Mouse (Mus musculus) embryonic facial prominence, embryonic 12.5 days (tissue): ENCODE data around the gene Ccdc102a. TPM values are rescaled to one million over a fixed set of nuclear protein-coding genes. Genes with fewer than 3 reads are reported as not detected.

Experiments used
- ATAC-seq: fragments of 200-750 bp; cut with Nextera tagmentation; 2 replicates; pipeline ENCODE4 v1.8.0; 2017; ENCODE audit not compliant: insufficient number of reproducible peaks, insufficient read depth, low FRiP score, low TSS enrichment
- H3K27ac ChIP-seq: fragments of 300-500 bp; sonication (generic); 2 replicates; pipeline ENCODE4 v1.5.1; 2016; ENCODE audit warnings: mild to moderate bottlenecking
- H3K27me3 ChIP-seq: fragments of 300-500 bp; sonication (generic); 2 replicates; pipeline ENCODE4 v1.6.1; 2016; ENCODE audit warnings: mild to moderate bottlenecking, moderate library complexity
- H3K36me3 ChIP-seq: fragments of 300-500 bp; sonication (generic); 2 replicates; pipeline ENCODE4 v1.6.1; 2016; ENCODE audit warnings: mild to moderate bottlenecking
- H3K4me1 ChIP-seq: fragments of 300-500 bp; sonication (generic); 2 replicates; pipeline ENCODE4 v1.6.1; 2016
- H3K4me2 ChIP-seq: fragments of 300-500 bp; sonication (generic); replicated peaks from 2 replicates; pipeline ENCODE4 v1.6.1; 2016; ENCODE audit warnings: mild to moderate bottlenecking, moderate library complexity
- H3K4me3 ChIP-seq: fragments of 300-500 bp; sonication (generic); 2 replicates; pipeline ENCODE4 v1.5.1; 2016; ENCODE audit warnings: mild to moderate bottlenecking
- H3K9ac ChIP-seq: fragments of 300-500 bp; sonication (generic); 2 replicates; pipeline ENCODE4 v1.6.1; 2016; ENCODE audit warnings: mild to moderate bottlenecking, moderate library complexity
- H3K9me3 ChIP-seq: fragments of 300-500 bp; sonication (generic); 2 replicates; pipeline ENCODE4 v1.6.1; 2016; ENCODE audit warnings: mild to moderate bottlenecking, moderate library complexity
- WGBS: fragments of 180-500 bp; shearing (Covaris S2); methylation state at CpG from one replicate; pipeline ENCODE4 v1.1.7; 2016; 5-methylcytosine and 5-hydroxymethylcytosine counted together
- polyA plus RNA-seq: library from polyadenylated mRNA; unstranded; fragments of >200 nt; fragmentation: Nextera tagmentation; extraction: Ambion mirVana; gene quantifications from 2 replicates; pipeline ENCODE4 v1.2.1, GENCODE M21; 2016

Ccdc102a gene
- polyA plus RNA-seq, 1 experiment from 2014 or later, result 51.9 TPM

DNA sequence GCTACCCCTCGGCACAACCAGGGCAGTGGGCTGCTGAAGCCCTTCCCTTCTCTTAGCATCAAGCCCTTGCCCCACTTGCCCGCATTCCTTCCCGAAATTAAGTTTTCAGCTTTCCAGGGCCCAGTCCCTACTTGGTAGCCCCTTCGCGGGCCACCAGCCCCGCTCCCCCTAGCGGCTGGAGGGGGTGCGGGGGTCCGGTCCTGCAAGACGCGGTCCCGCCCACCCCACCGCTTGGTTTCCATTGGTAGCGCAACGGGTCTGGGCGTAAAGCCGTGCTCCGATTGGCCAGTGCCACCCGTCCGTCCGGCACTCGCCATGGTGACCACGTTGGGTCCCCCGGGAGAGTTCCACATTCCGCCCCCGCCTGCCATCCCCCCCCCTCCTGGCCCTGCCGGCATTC, 546 bp downstream of the Ccdc102a start:
- Histone ChIP-seq H3K4me3 (peak overlapping the region; percentile 81), H3K9me3 (no peaks in the 10 kb centered on the region), H3K27me3 (peaks cover 14% of the 10 kb centered on the region), H3K4me1 (peaks cover 44% of the 10 kb centered on the region), H3K27ac (peak overlapping the region; percentile 86), H3K9ac (peak overlapping the region; percentile 83), H3K36me3 (peaks cover 10% of the 10 kb centered on the region; the same call in 1 of the 2 replicates), H3K4me2 (peak overlapping the region; percentile 78)
- WGBS, result under 1% methylated on average over 27 of the region's 27 CpGs
- ATAC-seq, result peak; percentile 89

DNA sequence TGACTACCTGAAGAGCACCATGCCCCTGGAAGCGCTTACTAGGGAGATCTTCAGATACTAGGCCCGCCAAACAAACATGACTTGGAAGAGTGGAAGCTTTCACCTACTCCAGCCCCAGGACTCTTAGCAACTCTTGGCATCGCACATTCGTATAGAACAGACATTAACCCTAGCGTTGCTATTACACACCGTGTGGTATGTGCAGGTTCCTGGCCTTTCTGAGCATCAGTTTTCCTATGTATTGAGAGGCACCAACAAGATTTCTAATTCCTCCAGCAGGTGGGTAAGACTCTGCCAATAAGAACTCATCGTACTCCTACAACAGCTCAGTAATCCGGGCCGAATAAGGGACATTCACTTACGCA, 956 bp downstream of the Ccdc102a start:
- H3K27me3 ChIP-seq, result peaks cover 16% of the 10 kb centered on the region
- H3K4me2 ChIP-seq, result peak overlapping the region; percentile 78
- 9% methylated on average over 10 of the region's 10 CpGs for WGBS
- no peaks in the 10 kb centered on the region for H3K9me3 ChIP-seq
- peak overlapping the region; percentile 83 for H3K9ac ChIP-seq
- H3K27ac ChIP-seq, result peak overlapping the region; percentile 78
- ATAC-seq, result peak; percentile 2; the same call in 1 of the 2 replicates
- peaks cover 44% of the 10 kb centered on the region for H3K4me1 ChIP-seq
- H3K36me3 ChIP-seq, result peaks cover 14% of the 10 kb centered on the region; the same call in 1 of the 2 replicates
- peak overlapping the region; percentile 81 for H3K4me3 ChIP-seq

DNA sequence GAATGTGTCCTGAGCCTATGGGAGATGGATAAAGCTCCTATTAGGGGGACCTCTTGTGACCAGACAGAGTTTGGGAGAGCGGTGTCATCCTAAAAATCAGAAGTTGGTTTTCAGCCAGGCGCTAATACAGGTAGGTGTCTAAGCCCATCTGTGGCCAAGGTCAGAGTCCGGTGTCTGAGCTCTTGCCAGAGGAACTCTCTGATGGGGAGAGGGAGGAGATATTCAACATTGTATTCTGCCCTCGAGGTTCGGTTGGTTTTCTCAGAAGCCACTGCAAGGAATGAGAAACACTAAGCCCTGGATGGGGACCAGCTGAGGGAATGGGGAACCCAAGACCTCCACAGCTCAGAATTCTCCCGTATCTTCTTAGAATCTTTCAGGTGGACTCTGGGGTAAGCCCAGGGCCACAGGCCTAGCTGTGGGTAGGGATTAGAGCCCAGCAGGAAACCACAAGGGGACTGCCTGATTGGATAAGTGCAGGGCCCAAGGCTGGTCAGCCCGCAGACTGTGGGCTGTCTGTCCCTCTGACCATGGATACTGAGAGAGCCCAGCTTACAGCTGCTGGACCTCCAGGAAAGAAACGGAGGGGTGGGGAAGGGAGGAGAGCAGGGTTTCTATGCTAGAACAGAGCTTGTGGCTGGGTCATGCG, 1.5 kb downstream of the Ccdc102a start:
- H3K4me3 ChIP-seq, result peak overlapping the region; percentile 81
- 0 out of 2 replicates have a peak overlapping the region, but pooled peaks have one; percentile 78 for H3K27ac ChIP-seq
- WGBS, result 40% methylated on average over 9 of the region's 9 CpGs
- H3K4me1 ChIP-seq, result peaks cover 44% of the 10 kb centered on the region
- H3K36me3 ChIP-seq, result peaks cover 19% of the 10 kb centered on the region; the same call in 1 of the 2 replicates
- no peaks in the 10 kb centered on the region for H3K9me3 ChIP-seq
- ATAC-seq, result no peak
- peak overlapping the region; percentile 78 for H3K4me2 ChIP-seq
- H3K9ac ChIP-seq, result peak overlapping the region; percentile 83
- H3K27me3 ChIP-seq, result peaks cover 16% of the 10 kb centered on the region

DNA sequence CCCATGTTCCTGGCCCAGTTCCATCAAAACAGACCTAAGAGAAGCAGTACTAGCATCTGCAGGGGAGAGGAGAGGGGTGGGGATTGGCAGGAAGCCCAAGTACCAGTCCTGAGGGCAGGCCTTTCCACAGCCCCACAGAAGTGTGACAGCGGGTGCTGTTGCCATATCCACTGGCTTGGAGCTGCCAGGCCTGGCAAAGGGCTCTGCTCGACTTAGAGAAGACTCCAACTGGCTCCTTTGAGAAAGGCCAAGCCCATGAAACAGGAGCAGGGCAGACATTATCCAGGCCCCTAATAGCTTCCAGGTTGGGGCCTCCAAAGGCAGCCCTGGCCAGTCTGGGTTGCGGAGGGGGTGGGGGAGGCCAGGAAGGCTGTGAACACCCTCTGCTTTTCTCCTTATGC, 3.2 kb downstream of the Ccdc102a start:
- 23% methylated on average over 3 of the region's 3 CpGs for WGBS
- peak; percentile 36; the same call in 1 of the 2 replicates for ATAC-seq
- Histone ChIP-seq H3K27me3 (peaks cover 16% of the 10 kb centered on the region), H3K4me3 (peak overlapping the region; percentile 6; the same call in 1 of the 2 replicates), H3K36me3 (peaks cover 33% of the 10 kb centered on the region; the same call in 1 of the 2 replicates), H3K4me2 (peak overlapping the region; percentile 78), H3K4me1 (peaks cover 44% of the 10 kb centered on the region), H3K9me3 (no peaks in the 10 kb centered on the region), H3K9ac (no peak overlapping the region), H3K27ac (peak overlapping the region; percentile 82)

DNA sequence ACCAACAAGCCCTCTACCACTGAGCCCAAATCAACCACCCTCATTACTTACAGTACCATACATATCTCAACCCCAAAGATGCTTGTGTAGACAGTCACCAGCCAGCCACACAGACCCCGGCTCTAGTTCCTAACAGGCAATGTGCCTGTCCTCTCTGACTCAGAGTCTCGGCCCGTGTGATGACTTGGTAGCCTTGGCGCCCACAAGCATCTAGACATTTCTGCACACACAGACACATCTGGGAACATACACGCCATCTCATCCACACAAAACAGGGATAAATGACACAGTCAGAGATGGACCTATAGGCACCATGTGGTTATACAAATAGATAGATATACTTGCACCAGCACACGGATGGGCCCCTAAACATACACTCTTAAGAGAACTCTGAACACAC, 3.6 kb downstream of the Ccdc102a start:
- no peak for ATAC-seq
- Histone ChIP-seq H3K4me1 (peaks cover 44% of the 10 kb centered on the region), H3K4me3 (no peak overlapping the region), H3K4me2 (peak overlapping the region; percentile 78), H3K9me3 (no peaks in the 10 kb centered on the region), H3K27ac (peak overlapping the region; percentile 59; the same call in 1 of the 2 replicates), H3K36me3 (peaks cover 37% of the 10 kb centered on the region; the same call in 1 of the 2 replicates), H3K9ac (no peak overlapping the region), H3K27me3 (peaks cover 16% of the 10 kb centered on the region)
- 77% methylated on average over 6 of the region's 6 CpGs for WGBS

DNA sequence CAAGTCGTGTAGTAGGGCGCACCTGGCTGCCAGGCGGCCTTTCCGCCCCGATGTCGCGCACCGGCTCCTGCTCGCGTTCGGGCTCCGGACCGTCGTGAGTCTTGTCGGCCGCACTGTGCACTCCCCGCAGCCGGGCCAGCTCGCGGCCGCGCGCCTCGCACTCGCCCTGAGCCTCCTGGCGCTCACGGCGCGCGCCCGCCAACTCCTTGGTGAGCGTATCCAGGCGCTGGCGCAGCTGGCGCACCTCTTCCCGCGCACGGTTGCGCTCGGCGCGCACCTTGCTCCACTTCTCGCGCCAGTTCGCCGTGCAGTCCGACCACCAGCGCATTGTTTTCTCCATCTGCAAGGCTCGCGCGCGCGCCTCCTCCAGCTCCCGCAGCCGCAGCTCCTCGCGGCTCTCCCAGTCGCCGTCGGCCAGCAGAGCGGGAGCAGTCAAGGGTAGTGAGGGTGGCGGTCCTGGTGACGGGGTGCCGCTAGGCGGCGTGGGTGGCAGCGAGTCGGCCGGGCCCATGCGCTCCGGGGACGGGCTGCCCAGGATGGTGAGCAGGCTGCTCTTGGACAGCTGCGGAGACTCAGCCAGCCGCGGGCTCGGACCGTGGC, 4.7 kb downstream of the Ccdc102a start:
- 0 out of 2 replicates have a peak, but pooled peaks have one; percentile 13 for ATAC-seq
- H3K36me3 ChIP-seq, result peaks cover 43% of the 10 kb centered on the region
- no peaks in the 10 kb centered on the region for H3K9me3 ChIP-seq
- peaks cover 16% of the 10 kb centered on the region for H3K27me3 ChIP-seq
- H3K4me1 ChIP-seq, result peaks cover 44% of the 10 kb centered on the region
- 6% methylated on average over 76 of the region's 77 CpGs for WGBS
- H3K9ac ChIP-seq, result peak overlapping the region; percentile 44
- H3K4me3 ChIP-seq, result peak overlapping the region; percentile 41
- peak overlapping the region; percentile 78 for H3K4me2 ChIP-seq
- no peak overlapping the region for H3K27ac ChIP-seq

DNA sequence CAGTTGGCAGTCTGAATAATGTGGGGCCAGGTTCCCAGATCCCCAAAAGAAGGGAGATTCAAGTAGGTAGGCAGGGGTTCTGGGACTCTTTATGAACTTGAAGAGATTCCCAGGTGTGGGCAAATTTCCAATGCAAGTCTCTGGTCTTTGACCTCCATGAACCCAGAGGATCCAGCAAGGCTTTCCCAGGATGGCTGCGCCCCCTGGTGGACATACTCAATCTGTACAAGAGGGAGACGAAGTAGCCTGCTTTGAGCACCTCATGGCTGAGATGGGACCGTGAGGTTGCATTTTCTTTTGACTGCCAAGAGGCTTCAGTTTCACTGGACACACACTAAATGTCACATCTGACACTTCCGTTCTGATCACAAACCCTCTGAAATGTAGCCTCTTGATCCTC, 9.1 kb downstream of the Ccdc102a start:
- peaks cover 14% of the 10 kb centered on the region for H3K4me1 ChIP-seq
- 4% methylated on average over 4 of the region's 4 CpGs for WGBS
- H3K9ac ChIP-seq, result no peak overlapping the region
- H3K4me3 ChIP-seq, result no peak overlapping the region
- peaks cover 84% of the 10 kb centered on the region for H3K36me3 ChIP-seq
- ATAC-seq, result no peak
- H3K9me3 ChIP-seq, result no peaks in the 10 kb centered on the region
- no peak overlapping the region for H3K27ac ChIP-seq
- H3K27me3 ChIP-seq, result peaks cover 15% of the 10 kb centered on the region
- H3K4me2 ChIP-seq, result no peak overlapping the region

DNA sequence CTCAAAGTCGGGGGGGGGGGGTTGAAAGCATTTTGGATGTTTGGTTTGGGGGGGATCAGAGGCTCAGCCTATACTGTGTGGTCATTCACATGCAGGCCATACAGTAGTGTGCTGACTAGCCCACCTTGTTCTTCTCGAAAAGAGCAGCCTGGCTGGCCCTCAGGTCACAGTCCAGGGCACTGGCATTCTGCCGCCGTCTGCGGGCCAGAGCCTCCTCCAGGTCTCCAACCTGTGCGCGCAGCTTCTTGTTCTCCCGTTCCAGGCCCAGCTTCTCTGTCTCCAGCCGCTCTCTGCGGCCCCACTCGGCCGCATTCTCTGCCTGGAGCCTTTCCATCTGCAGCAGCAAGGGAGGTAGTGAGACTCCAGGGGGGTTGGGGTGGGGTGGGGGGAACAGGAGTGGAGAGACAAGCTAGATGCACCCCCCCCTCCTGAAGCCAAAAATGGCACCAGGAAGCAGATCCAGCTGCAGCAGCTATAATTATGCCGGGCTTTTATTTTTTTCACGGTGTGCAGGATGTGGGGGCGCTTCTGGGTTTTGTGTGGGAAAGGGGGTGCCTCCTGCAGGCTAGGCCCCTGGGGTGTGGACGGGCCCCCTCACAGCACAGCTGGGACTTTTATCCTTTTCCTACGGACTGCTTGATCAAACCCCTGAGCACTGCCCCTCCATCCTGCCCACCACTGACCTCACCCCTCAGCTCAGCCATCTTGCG, 10.2 kb downstream of the Ccdc102a start:
- Histone ChIP-seq H3K9me3 (no peaks in the 10 kb centered on the region), H3K36me3 (peaks cover 89% of the 10 kb centered on the region), H3K4me2 (no peak overlapping the region), H3K27me3 (peaks cover 4% of the 10 kb centered on the region), H3K9ac (no peak overlapping the region), H3K4me1 (peaks cover 3% of the 10 kb centered on the region), H3K4me3 (no peak overlapping the region), H3K27ac (no peak overlapping the region)
- no peak for ATAC-seq
- 88% methylated on average over 18 of the region's 18 CpGs for WGBS

DNA sequence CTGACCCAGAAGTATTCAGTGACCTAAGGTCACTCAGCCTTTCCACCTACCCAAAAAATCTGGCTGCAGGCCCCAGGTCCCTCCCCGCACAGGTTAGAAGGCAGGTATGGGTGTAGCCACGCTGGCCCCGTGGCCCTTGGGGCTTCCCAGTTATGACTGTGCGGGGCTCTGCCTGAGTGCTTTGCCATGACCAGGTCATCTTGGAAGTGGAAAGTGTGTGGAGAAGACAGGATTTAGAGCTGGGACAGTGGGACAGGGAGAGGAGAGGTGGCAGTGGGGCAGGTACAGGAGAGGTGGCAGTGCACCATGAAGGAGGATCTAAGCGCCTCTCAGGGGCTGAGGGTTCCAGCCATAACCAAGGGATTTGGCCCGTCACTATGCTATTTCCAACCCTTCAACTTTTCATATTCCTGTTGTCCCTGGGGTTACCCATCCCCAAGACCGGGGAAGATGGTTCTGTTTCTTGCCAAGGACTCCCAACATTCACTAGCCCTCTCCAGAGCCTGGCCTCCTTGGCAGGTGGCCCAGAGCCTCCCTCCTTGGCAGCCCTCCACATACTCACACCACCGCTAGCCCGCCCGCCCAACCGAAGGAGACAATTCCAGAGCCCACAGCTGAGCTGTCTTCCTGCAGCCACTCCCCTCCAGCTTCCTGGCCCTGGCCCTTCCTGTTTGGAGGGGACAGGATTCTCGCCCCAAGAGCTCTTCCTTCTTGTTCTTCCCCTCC, 13.3 kb downstream of the Ccdc102a start:
- H3K36me3 ChIP-seq, result peaks cover 70% of the 10 kb centered on the region
- ATAC-seq, result no peak
- H3K4me2 ChIP-seq, result no peak overlapping the region
- H3K27ac ChIP-seq, result no peak overlapping the region
- H3K4me3 ChIP-seq, result no peak overlapping the region
- H3K27me3 ChIP-seq, result no peaks in the 10 kb centered on the region
- WGBS, result 80% methylated on average over 12 of the region's 12 CpGs
- no peaks in the 10 kb centered on the region for H3K9me3 ChIP-seq
- H3K4me1 ChIP-seq, result peaks cover 12% of the 10 kb centered on the region
- H3K9ac ChIP-seq, result no peak overlapping the region

DNA sequence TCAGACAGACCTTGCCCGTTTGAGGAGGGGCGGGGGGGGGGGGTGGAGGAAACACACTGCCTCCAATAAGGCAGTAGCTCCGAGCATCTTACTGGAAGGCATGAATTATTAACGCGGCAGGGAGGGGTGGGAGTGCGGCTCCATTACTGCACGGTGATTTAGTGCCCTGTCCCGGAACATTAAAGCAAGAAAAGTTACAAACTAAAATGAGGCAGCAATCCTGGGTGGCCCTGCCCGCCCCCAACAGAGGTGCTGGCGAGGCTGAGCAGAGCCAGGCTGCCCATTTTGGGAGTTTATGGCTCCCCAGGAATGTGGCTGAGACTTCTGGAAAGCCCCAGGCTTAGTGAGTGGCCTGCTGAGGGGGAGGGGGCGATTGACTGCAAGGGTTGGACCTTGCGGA, 14.2 kb downstream of the Ccdc102a start:
- whole genome bisulfite sequencing, result 75% methylated on average over 12 of the region's 12 CpGs
- Histone ChIP-seq H3K4me2 (no peak overlapping the region), H3K27ac (no peak overlapping the region), H3K4me3 (no peak overlapping the region), H3K9me3 (no peaks in the 10 kb centered on the region), H3K36me3 (peaks cover 64% of the 10 kb centered on the region), H3K4me1 (peaks cover 19% of the 10 kb centered on the region), H3K9ac (no peak overlapping the region), H3K27me3 (no peaks in the 10 kb centered on the region)
- ATAC-seq, result no peak

DNA sequence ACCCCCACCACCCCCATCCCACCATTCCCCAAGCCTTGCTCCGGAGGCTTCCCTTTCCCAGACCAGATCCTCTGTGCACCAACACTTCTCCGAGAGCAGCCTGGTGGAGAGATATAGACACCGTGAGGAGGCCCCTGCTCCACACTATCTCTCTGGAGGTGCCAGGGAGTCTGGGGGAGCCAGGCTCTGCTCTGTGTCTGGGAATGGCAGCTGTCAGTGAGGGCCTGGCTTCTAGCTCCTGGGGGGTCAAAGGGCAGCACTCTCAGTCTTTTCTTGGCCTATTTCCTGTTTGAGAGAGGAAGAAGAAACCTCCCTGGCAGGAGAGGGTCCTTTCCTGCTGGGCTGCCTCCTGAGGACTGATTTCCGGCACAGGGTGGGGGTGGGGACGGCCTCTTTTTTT, 16.9 kb downstream of the Ccdc102a start:
- Histone ChIP-seq H3K4me3 (no peak overlapping the region), H3K9me3 (no peaks in the 10 kb centered on the region), H3K4me1 (peaks cover 19% of the 10 kb centered on the region), H3K4me2 (no peak overlapping the region), H3K27me3 (no peaks in the 10 kb centered on the region), H3K9ac (no peak overlapping the region), H3K36me3 (peaks cover 41% of the 10 kb centered on the region), H3K27ac (no peak overlapping the region)
- ATAC-seq, result no peak
- WGBS, result 11% methylated on average over 5 of the region's 5 CpGs
